In genomic region chr14:120341912-120342311, GRCm38 (mm10) we compare ENCODE assay signal across 15 mouse cellular contexts.
DNase-seq lines count a peak whose midpoint lies in the region; ATAC-seq lines count a peak whose summit lies in the region.
"Had no signal": no experiment of that assay in that cellular context is flagged by ENCODE, and none has a peak within 500 bp of the region (broad histone marks: within the 10 kb centered on the region; RNA-seq: fewer than 3 reads in every experiment).

No protein-coding gene starts in this region.

- H3K9ac ChIP-seq in embryonic facial prominence, embryonic 15.5 days, result no peak overlapping the region
- no peak overlapping the region for H3K9ac ChIP-seq in limb, embryonic 15.5 days
- H3K9ac ChIP-seq: heart, embryonic 15.5 days had no signal

- H3K36me3 ChIP-seq in embryonic facial prominence, embryonic 15.5 days, result peaks cover 20% of the 10 kb centered on the region
- peaks cover 34% of the 10 kb centered on the region for H3K36me3 ChIP-seq in embryonic facial prominence, embryonic 10.5 days (replicated peaks)
- peaks cover 28% of the 10 kb centered on the region for H3K36me3 ChIP-seq in limb, embryonic 15.5 days
- peaks cover 16% of the 10 kb centered on the region for H3K36me3 ChIP-seq in limb, embryonic 10.5 days

- 0 out of 2 replicates have a peak overlapping the region, but pooled peaks have one; percentile 25 for H3K27ac ChIP-seq in embryonic facial prominence, embryonic 15.5 days (replicated peaks)
- H3K27ac ChIP-seq in embryonic facial prominence, embryonic 10.5 days (replicated peaks), result no peak overlapping the region
- H3K27ac ChIP-seq in limb, embryonic 15.5 days, result peak overlapping the region; percentile 33; the same call in 1 of the 2 replicates
- H3K27ac ChIP-seq in limb, embryonic 10.5 days, result no peak overlapping the region
- H3K27ac ChIP-seq: heart, embryonic 15.5 days had no signal

- peaks cover 27% of the 10 kb centered on the region for H3K4me1 ChIP-seq in embryonic facial prominence, embryonic 15.5 days
- H3K4me1 ChIP-seq in embryonic facial prominence, embryonic 10.5 days, result peaks cover 19% of the 10 kb centered on the region
- peaks cover 24% of the 10 kb centered on the region for H3K4me1 ChIP-seq in limb, embryonic 15.5 days
- peaks cover 10% of the 10 kb centered on the region; the same call in 1 of the 2 replicates for H3K4me1 ChIP-seq in limb, embryonic 10.5 days

- H3K9me3 ChIP-seq in embryonic facial prominence, embryonic 15.5 days (replicated peaks), result peaks cover 6% of the 10 kb centered on the region; the same call in 1 of the 2 replicates
- peaks cover 13% of the 10 kb centered on the region for H3K9me3 ChIP-seq in embryonic facial prominence, embryonic 10.5 days
- no peaks in the 10 kb centered on the region for H3K9me3 ChIP-seq in limb, embryonic 15.5 days
- H3K9me3 ChIP-seq in limb, embryonic 10.5 days (replicated peaks), result 0 out of 2 replicates have a peak, but pooled peaks cover 2% of the 10 kb centered on the region

- H3K4me2 ChIP-seq in embryonic facial prominence, embryonic 15.5 days (replicated peaks), result no peak overlapping the region
- no peak overlapping the region for H3K4me2 ChIP-seq in limb, embryonic 15.5 days
- H3K4me2 ChIP-seq: heart, embryonic 15.5 days had no signal

- no peaks in the 10 kb centered on the region for H3K27me3 ChIP-seq in embryonic facial prominence, embryonic 15.5 days
- no peaks in the 10 kb centered on the region for H3K27me3 ChIP-seq in embryonic facial prominence, embryonic 10.5 days (replicated peaks; ENCODE audit: low read depth, poor library complexity, severe bottlenecking)
- no peaks in the 10 kb centered on the region for H3K27me3 ChIP-seq in limb, embryonic 15.5 days
- H3K27me3 ChIP-seq in limb, embryonic 10.5 days (ENCODE audit: low read depth, poor library complexity, severe bottlenecking), result no peaks in the 10 kb centered on the region
- H3K27me3 ChIP-seq: heart, embryonic 15.5 days had no signal

- no peak for ATAC-seq in embryonic facial prominence, embryonic 15.5 days (ENCODE audit: insufficient number of reproducible peaks, low FRiP score, low TSS enrichment, low read depth)
- ATAC-seq in limb, embryonic 15.5 days (ENCODE audit: insufficient number of reproducible peaks, low FRiP score, low TSS enrichment, low read depth), result 0 out of 2 replicates have a peak, but pooled peaks have one; percentile 30
- ATAC-seq in granulocyte monocyte progenitor cell, adult 5-6 weeks (replicated peaks; ENCODE audit: poor library complexity, severe bottlenecking), result peak; percentile 92
- ATAC-seq: forebrain, embryonic 16.5 days; inflammation-experienced regulatory T-cells, adult 6 months had no signal

- WGBS in embryonic facial prominence, embryonic 15.5 days, result 48% methylated on average over 6 of the region's 6 CpGs
- 92% methylated on average over 6 of the region's 6 CpGs for WGBS in embryonic facial prominence, embryonic 10.5 days
- 68% methylated on average over 6 of the region's 6 CpGs for WGBS in limb, embryonic 15.5 days
- WGBS in limb, embryonic 10.5 days, result 94% methylated on average over 6 of the region's 6 CpGs

- no peak for DNase-seq in embryonic facial prominence, embryonic 10.5 days (ENCODE audit: low spot score)
- DNase-seq in limb, embryonic 10.5 days (ENCODE audit: low spot score), result no peak
- peak; percentile 63 for DNase-seq in skeletal muscle tissue, adult 2 months (ENCODE audit: low read depth, low spot score)
- DNase-seq in layer of hippocampus, postnatal 10 days (ENCODE audit: low spot score in 2 of 2), result no peak
- DNase-seq in adrenal gland, adult 8-10 months, result no peak
- DNase-seq: cerebellum, postnatal 25 days; kidney, postnatal 4 days; left cerebral cortex, postnatal 4 days; thymus, adult 2 months had no signal

- H3K4me3 ChIP-seq in embryonic facial prominence, embryonic 15.5 days (replicated peaks), result no peak overlapping the region
- H3K4me3 ChIP-seq in embryonic facial prominence, embryonic 10.5 days, result no peak overlapping the region
- H3K4me3 ChIP-seq in limb, embryonic 15.5 days, result no peak overlapping the region
- H3K4me3 ChIP-seq in limb, embryonic 10.5 days, result no peak overlapping the region
- H3K4me3 ChIP-seq: heart, embryonic 15.5 days had no signal

Comparison
In these comparisons a context has a peak if more than half of its experiments do, and no peak if none do; other contexts are left out.
1. H3K27ac ChIP-seq: peak in embryonic facial prominence, embryonic 15.5 days (single experiment) and limb, embryonic 15.5 days (single experiment); none in embryonic facial prominence, embryonic 10.5 days (single experiment) and limb, embryonic 10.5 days (single experiment).